Mouse (Mus musculus) heart, embryonic 12.5 days (tissue): ENCODE data around the gene Olfr169. TPM values are rescaled to one million over a fixed set of nuclear protein-coding genes. Genes with fewer than 3 reads are reported as not detected.
"Not testable (repeated sequence)": the region's sequence is repeated elsewhere in the genome, so short reads cannot be mapped to it uniquely, and the experiment has no call there.

Source experiments
- ATAC-seq: fragments of 200-750 bp; cut with Nextera tagmentation; 2 replicates; pipeline ENCODE4 v1.8.0; 2017; ENCODE audit warnings: moderate TSS enrichment, moderate library complexity; ENCODE audit not compliant: insufficient number of reproducible peaks, low FRiP score
- H3K27ac ChIP-seq: fragments of 300-500 bp; sonication (generic); 2 replicates; pipeline ENCODE4 v1.5.1; 2016; ENCODE audit warnings: mild to moderate bottlenecking, moderate library complexity; ENCODE audit not compliant: poor library complexity, severe bottlenecking
- H3K27me3 ChIP-seq: fragments of 300-500 bp; sonication (generic); replicated peaks from 2 replicates; pipeline ENCODE4 v1.6.1; 2016; ENCODE audit warnings: mild to moderate bottlenecking, moderate library complexity
- H3K36me3 ChIP-seq: fragments of 300-500 bp; sonication (generic); 2 replicates; pipeline ENCODE4 v1.6.1; 2016; ENCODE audit warnings: mild to moderate bottlenecking, moderate library complexity
- H3K4me1 ChIP-seq: fragments of 300-500 bp; sonication (generic); replicated peaks from 2 replicates; pipeline ENCODE4 v1.6.1; 2016; ENCODE audit warnings: mild to moderate bottlenecking
- H3K4me2 ChIP-seq: fragments of 300-500 bp; sonication (generic); 2 replicates; pipeline ENCODE4 v1.6.1; 2016; ENCODE audit warnings: mild to moderate bottlenecking, moderate library complexity
- H3K4me3 ChIP-seq: fragments of 300-500 bp; sonication (generic); 2 replicates; pipeline ENCODE4 v1.5.1; 2016; ENCODE audit warnings: mild to moderate bottlenecking
- H3K9ac ChIP-seq: fragments of 300-500 bp; sonication (generic); 2 replicates; pipeline ENCODE4 v1.6.1; 2016; ENCODE audit warnings: mild to moderate bottlenecking, moderate library complexity
- H3K9me3 ChIP-seq: fragments of 300-500 bp; sonication (generic); replicated peaks from 2 replicates; pipeline ENCODE4 v1.6.1; 2016; ENCODE audit warnings: mild to moderate bottlenecking, moderate library complexity
- WGBS: fragments of 180-500 bp; shearing (Covaris S2); methylation state at CpG from one replicate; pipeline ENCODE4 v1.1.7; 2016; 5-methylcytosine and 5-hydroxymethylcytosine counted together
- polyA plus RNA-seq: library from polyadenylated mRNA; unstranded; fragments of >200 nt; fragmentation: Nextera tagmentation; extraction: Ambion mirVana; gene quantifications from 2 replicates; pipeline ENCODE4 v1.2.1, GENCODE M21; 2016

The Olfr169 gene
- not detected in 2 replicates for polyA plus RNA-seq

DNA sequence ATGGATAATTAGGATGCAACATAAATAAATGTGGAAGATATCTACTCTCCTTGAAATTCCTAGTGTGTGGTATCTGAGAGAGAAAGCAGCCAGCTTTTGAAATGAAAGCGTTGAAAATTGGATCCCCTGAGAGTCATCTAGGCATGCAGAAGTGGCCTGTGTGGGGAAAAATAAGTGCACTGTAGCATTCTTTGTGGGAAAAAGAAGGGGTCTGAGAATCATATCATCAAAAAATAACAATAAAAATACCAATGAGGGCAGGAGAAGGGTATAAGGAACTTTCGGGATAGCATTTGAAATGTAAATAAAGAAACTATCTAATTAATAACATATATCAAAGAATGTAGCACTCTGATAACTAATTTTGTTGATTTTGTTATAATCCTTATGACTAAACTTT, at the start of gene Olfr169:
Gene Olfr169 (minus strand): TSS at position 101 of the 400 bp plus-strand sequence.
- not testable (repeated sequence) for H3K4me1 ChIP-seq, H3K27me3 ChIP-seq, H3K27ac ChIP-seq, H3K9me3 ChIP-seq, H3K9ac ChIP-seq, H3K4me3 ChIP-seq, H3K4me2 ChIP-seq, H3K36me3 ChIP-seq, ATAC-seq
- WGBS, result 87% methylated on average over 2 of the region's 2 CpGs

DNA sequence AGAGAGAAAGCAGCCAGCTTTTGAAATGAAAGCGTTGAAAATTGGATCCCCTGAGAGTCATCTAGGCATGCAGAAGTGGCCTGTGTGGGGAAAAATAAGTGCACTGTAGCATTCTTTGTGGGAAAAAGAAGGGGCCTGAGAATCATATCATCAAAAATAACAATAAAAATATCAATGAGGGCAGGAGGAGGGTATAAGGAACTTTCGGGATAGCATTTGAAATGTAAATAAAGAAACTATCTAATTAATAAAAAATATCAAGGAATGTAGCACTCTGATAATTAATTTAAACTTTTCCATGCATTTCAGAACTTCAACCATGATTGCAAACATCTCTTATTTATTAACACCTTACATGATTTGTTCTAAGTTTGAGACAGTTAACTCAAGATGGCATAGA, 40.2 kb upstream of the Olfr169 start, which contains the start of gene Olfr170:
Gene Olfr170 (minus strand): TSS at position 101 of the 400 bp plus-strand sequence.
- not testable (repeated sequence) for H3K27me3 ChIP-seq
- 65% methylated on average over 2 of the region's 2 CpGs for WGBS

DNA sequence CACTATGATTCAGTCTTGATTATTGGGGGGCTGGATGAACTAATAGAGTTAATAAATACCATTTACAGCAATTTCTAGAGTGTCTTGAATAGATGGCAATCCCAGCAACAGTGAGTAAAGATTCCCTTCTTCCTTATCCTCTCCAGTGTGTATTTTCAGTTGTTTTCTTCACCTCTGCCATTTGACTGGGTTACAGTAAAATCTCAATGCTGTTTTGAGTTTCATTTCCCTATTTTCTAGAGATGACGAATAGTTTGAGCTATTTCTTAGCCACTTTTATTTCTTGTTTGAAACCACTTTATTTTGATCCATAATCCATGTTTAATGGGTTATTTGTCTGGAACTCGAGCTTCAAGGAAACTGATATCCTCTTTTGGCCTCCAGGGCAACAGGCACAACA, 31.6 kb upstream of the Olfr169 start:
- WGBS, result 52% methylated on average over 2 of the region's 2 CpGs
- Histone ChIP-seq H3K4me3 (no peak overlapping the region), H3K27ac (no peak overlapping the region), H3K9ac (no peak overlapping the region), H3K9me3 (peaks cover 6% of the 10 kb centered on the region; the same call in 1 of the 2 replicates), H3K4me2 (no peak overlapping the region), H3K36me3 (no peaks in the 10 kb centered on the region), H3K27me3 (no peaks in the 10 kb centered on the region), H3K4me1 (no peaks in the 10 kb centered on the region)
- ATAC-seq, result no peak

More for the DNA sequence above, 40.2 kb upstream of the Olfr169 start, which contains the start of gene Olfr170:
- not testable (repeated sequence) for H3K4me3 ChIP-seq, H3K4me1 ChIP-seq, H3K9ac ChIP-seq, H3K27ac ChIP-seq, H3K9me3 ChIP-seq, H3K36me3 ChIP-seq, ATAC-seq, H3K4me2 ChIP-seq

DNA sequence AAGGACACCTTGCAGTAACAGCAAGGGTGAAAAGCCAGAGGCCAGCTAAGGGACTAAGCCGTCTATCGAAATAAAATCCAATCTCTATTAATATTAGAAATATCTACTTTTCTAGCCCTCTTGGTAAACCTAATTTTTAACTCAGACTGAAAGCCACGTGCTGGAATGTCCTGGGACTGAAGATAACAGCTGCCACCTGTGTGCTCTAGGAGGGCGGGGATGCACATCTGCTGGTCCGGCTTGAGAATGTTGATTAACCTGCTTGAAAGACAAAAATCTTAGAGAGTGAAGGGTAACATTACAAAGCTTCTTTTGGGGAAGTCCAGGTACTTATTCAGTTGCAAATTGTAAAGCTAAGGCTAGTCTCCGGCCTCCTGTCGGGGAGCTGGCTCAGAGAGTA, 18.2 kb downstream of the Olfr169 start:
- 82% methylated on average over 7 of the region's 7 CpGs for WGBS
- not testable (repeated sequence) for ATAC-seq

DNA sequence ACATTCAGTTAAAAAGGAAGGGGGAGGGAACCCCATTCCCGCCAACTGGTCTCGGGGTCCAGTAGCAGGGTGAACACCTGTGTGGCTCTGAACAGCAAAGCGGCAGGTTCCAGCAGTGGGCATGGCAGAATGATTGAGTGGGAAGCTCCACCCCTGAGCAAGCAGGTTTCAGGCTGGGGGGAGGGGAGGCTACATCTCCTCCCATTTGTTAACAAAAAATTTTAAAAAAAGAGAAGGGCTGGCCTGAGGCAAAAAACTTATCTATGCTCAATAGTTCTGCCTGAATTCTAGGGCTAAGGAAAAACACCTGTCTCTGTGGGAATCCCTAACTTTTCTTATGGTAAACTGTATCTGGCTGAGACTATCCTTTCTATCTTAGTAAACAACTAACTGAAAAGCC, 19.4 kb downstream of the Olfr169 start:
- H3K4me2 ChIP-seq, H3K27me3 ChIP-seq, H3K4me1 ChIP-seq, H3K27ac ChIP-seq, H3K36me3 ChIP-seq, ATAC-seq, H3K9me3 ChIP-seq, H3K4me3 ChIP-seq, H3K9ac ChIP-seq: not testable (repeated sequence)
- WGBS, result 92% methylated on average over 3 of the region's 3 CpGs

More for the DNA sequence above, 18.2 kb downstream of the Olfr169 start:
- not testable (repeated sequence) for H3K4me1 ChIP-seq, H3K27me3 ChIP-seq, H3K27ac ChIP-seq, H3K36me3 ChIP-seq, H3K9me3 ChIP-seq, H3K4me2 ChIP-seq, H3K9ac ChIP-seq, H3K4me3 ChIP-seq

DNA sequence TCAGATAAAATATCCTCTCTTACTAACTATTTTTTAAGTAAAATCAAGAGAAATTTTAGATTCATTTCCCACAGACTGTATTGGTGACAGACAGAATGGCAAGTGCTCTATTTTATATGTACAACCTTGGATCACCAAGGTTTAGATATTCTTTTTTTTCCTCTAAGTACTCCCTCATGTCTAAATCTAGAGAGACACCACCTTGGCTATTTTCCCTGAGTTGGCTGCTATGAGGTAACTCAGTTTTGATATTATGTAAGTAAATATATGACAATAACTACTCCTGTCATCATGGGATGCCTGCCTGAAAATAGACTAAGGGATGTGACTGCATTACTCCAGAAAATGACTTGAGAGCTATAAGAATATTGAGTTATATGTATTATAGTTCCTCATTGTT, 36.2 kb downstream of the Olfr169 start, which contains the start of gene Olfr168:
Gene Olfr168 (minus strand): TSS at position 101 of the 400 bp plus-strand sequence.
- Histone ChIP-seq H3K4me2 (no peak within 1 kb of the TSS), H3K9me3 (peaks cover 8% of the 10 kb centered on the region; the same call in 1 of the 2 replicates), H3K4me1 (no peaks in the 10 kb centered on the region), H3K36me3 (no peaks in the 10 kb centered on the region), H3K27me3 (no peaks in the 10 kb centered on the region), H3K4me3 (no peak within 1 kb of the TSS), H3K9ac (no peak within 1 kb of the TSS), H3K27ac (no peak within 1 kb of the TSS)
- no peak for ATAC-seq

DNA sequence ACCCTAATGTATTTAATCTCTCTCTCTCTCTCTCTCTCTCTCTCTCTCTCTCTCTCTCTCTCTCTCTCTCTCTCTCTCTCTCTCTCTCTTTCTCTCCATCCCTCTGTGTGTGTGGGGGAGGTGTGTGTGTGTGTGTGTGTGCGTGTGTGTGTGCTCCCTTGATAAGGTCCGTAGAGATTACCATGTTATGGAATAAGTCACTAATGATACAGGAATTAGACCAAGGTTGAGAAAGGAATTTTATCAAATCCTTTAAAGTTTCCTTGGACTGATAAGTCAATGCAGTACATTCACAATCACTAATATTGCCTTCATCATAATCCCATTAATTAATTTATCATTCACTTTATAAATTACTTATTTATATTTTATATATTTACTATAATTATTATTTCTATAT, 49.4 kb downstream of the Olfr169 start, which contains the start of gene Olfr167:
Gene Olfr167 (minus strand): TSS at position 101 of the 400 bp plus-strand sequence.
- Histone ChIP-seq H3K36me3 (no peaks in the 10 kb centered on the region), H3K27ac (no peak within 1 kb of the TSS), H3K9me3 (peaks cover 5% of the 10 kb centered on the region; the same call in 1 of the 2 replicates), H3K4me3 (no peak within 1 kb of the TSS), H3K9ac (no peak within 1 kb of the TSS), H3K4me1 (no peaks in the 10 kb centered on the region), H3K4me2 (no peak within 1 kb of the TSS), H3K27me3 (no peaks in the 10 kb centered on the region)
- WGBS, result 73% methylated on average over 2 of the region's 2 CpGs
- no peak for ATAC-seq

Other genes starting within 250 kb of the Olfr169 start
- gene Olfr165, start 148.7 kb downstream of the Olfr169 start, polyA plus RNA-seq, result not detected in 2 replicates
- gene Olfr166, start 88.1 kb downstream of the Olfr169 start, polyA plus RNA-seq, result not detected in 2 replicates
- not detected in 2 replicates for gene Olfr167, start 49.5 kb downstream of the Olfr169 start, polyA plus RNA-seq
- gene Olfr168, start 36.3 kb downstream of the Olfr169 start, polyA plus RNA-seq, result not detected in 2 replicates
- not detected in 2 replicates for gene Olfr170, start 40.1 kb upstream of the Olfr169 start, polyA plus RNA-seq
- not detected in 2 replicates for gene Olfr171, start 58.1 kb upstream of the Olfr169 start, polyA plus RNA-seq
- gene Lamp3, start 134.6 kb upstream of the Olfr169 start, polyA plus RNA-seq, result 0.05 TPM in 1 of 2 replicates, not detected in the other
- gene B3gnt5, start 188.4 kb upstream of the Olfr169 start, polyA plus RNA-seq, result 21.5 and 21.8 TPM in 2 replicates